Mouse (Mus musculus): ENCODE results near the gene Zbp1. TPM values are rescaled to one million over a fixed set of nuclear protein-coding genes. Genes with fewer than 3 reads are reported as not detected.

The Zbp1 gene
- 0.63 and 1.5 TPM in 2 replicates for polyA plus RNA-seq (2015; fragmentation: Nextera tagmentation; extraction: Ambion mirVana)

GRCm38 (mm10) chr2:173218416-173219141, at the start of gene Zbp1:
Gene Zbp1 (minus strand): TSS chr2:173218923.
- no peaks in the 10 kb centered on the region for H3K4me1 ChIP-seq
- no peak within 1 kb of the TSS for H3K27ac ChIP-seq (replicated peaks)
- no peaks in the 10 kb centered on the region for H3K9me3 ChIP-seq (replicated peaks)
- 57% methylated on average over 11 of the region's 11 CpGs for WGBS
- no peaks in the 10 kb centered on the region for H3K36me3 ChIP-seq
- H3K9ac ChIP-seq: no peak within 1 kb of the TSS
- no peaks in the 10 kb centered on the region for H3K27me3 ChIP-seq
- ATAC-seq (ENCODE audit: insufficient number of reproducible peaks, low FRiP score, low TSS enrichment, low read depth): no peak
- H3K4me3 ChIP-seq (replicated peaks): no peak within 1 kb of the TSS
- no peak within 1 kb of the TSS for H3K4me2 ChIP-seq (replicated peaks)

- no peaks in the 10 kb centered on the region for H3K36me3 ChIP-seq
- no peak overlapping the region for H3K9ac ChIP-seq
- ATAC-seq (ENCODE audit: insufficient number of reproducible peaks, low FRiP score, low TSS enrichment, low read depth): no peak
- 70% methylated on average over 3 of the region's 3 CpGs for WGBS
- H3K4me1 ChIP-seq: peaks cover 91% of the 10 kb centered on the region
- H3K9me3 ChIP-seq (replicated peaks): no peaks in the 10 kb centered on the region
- H3K27me3 ChIP-seq: no peaks in the 10 kb centered on the region
- H3K27ac ChIP-seq (replicated peaks): no peak overlapping the region
- no peak overlapping the region for H3K4me2 ChIP-seq (replicated peaks)
- H3K4me3 ChIP-seq (replicated peaks): no peak overlapping the region
These were observed 48.8 kb upstream of the Zbp1 start for GRCm38 (mm10) chr2:173267562-173267961.

- 66% methylated on average over 25 of the region's 25 CpGs for WGBS
- Histone ChIP-seq H3K27ac (replicated peaks) (0 out of 2 replicates have a peak overlapping the region, but pooled peaks have one; percentile 24), H3K36me3 (no peaks in the 10 kb centered on the region), H3K4me2 (replicated peaks) (no peak overlapping the region), H3K27me3 (no peaks in the 10 kb centered on the region), H3K9ac (no peak overlapping the region), H3K4me3 (replicated peaks) (no peak overlapping the region), H3K9me3 (replicated peaks) (no peaks in the 10 kb centered on the region), H3K4me1 (peaks cover 91% of the 10 kb centered on the region)
- no peak for ATAC-seq (ENCODE audit: insufficient number of reproducible peaks, low FRiP score, low TSS enrichment, low read depth)
These were observed 47.8 kb upstream of the Zbp1 start for GRCm38 (mm10) chr2:173266349-173267112.

DNA sequence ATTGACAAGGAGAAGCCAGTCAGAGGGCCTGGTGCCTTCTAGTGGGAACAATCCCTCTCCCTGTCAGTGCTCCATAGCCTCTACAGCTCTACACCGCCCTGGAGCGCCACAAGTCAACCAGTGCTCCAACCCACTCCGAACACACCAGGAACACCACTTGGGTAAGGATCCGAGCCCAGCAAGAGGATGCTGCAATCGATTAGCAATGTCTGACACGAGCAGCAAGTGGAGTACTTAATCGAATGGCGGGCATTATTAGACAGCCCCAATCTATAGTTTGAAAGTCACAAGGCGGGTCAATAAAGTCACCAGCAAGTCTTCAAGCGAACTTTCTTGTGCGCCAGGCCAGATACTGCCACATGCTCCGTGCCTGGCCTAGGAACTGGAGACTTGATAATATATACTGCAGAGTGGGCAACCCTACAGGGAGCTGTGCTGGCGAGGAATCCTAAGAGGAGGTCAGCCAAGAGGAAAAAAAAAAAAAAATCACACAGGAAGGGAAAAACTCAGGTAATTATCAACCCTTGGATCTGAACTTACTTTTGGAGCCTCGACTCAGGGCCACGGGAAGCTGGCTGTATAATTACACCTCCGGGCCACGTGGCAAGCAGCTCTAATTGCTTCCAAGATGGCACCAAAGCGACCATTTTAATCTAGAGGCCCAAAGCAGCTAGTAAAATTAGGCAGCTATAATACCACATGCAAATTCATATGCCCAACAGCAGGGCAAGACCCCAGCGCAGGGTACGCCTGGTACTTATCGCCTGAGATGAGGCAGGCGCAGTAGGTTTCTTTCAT, 46.9 kb upstream of the Zbp1 start:
- Histone ChIP-seq H3K36me3 (no peaks in the 10 kb centered on the region), H3K9ac (no peak overlapping the region), H3K27me3 (no peaks in the 10 kb centered on the region), H3K27ac (replicated peaks) (no peak overlapping the region), H3K4me3 (replicated peaks) (no peak overlapping the region), H3K4me1 (peaks cover 91% of the 10 kb centered on the region), H3K4me2 (replicated peaks) (no peak overlapping the region), H3K9me3 (replicated peaks) (no peaks in the 10 kb centered on the region)
- ATAC-seq (ENCODE audit: insufficient number of reproducible peaks, low FRiP score, low TSS enrichment, low read depth): no peak
- WGBS: 82% methylated on average over 22 of the region's 22 CpGs

DNA sequence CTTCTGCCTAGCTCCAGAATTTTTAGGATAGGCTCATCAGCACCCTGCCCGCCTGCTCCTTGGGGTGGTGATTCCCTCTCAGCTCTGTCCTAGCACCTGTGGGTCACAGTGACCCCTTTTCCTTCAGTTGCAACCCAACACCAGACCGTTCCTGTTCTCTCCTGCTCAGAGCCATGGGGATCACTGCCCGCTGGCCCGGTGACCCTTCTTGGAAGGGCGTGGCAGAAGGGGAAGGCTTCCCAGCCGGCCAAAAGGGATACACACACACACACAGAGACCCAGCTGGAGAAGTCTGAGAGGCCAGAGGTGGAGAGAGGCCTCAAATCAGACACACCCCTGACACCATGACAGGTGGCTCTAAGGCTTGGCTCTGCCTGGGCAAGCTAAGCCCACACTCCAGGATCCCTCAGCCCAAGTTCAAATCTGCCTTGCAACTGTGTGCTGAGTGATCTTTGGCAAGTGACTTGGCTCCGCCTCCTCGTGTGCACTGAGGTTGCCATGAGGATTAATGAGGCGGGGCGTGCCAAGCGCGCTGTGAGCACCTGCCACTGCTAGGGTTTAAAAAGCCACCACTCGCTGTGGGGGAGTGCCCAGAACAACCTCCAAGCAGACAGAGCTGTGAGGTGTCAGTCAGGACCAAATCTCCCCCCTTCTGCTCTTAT, 45.9 kb upstream of the Zbp1 start:
- WGBS: 33% methylated on average over 13 of the region's 13 CpGs
- Histone ChIP-seq H3K27me3 (no peaks in the 10 kb centered on the region), H3K27ac (replicated peaks) (peak overlapping the region; percentile 30; the same call in 1 of the 2 replicates), H3K4me3 (replicated peaks) (no peak overlapping the region), H3K9ac (no peak overlapping the region), H3K4me1 (peaks cover 89% of the 10 kb centered on the region), H3K36me3 (no peaks in the 10 kb centered on the region), H3K4me2 (replicated peaks) (no peak overlapping the region), H3K9me3 (replicated peaks) (no peaks in the 10 kb centered on the region)
- ATAC-seq (ENCODE audit: insufficient number of reproducible peaks, low FRiP score, low TSS enrichment, low read depth): 0 out of 2 replicates have a peak, but pooled peaks have one; percentile 21

GRCm38 (mm10) chr2:173263636-173264330, 45.1 kb upstream of the Zbp1 start:
- no peaks in the 10 kb centered on the region for H3K27me3 ChIP-seq
- no peaks in the 10 kb centered on the region for H3K36me3 ChIP-seq
- 45% methylated on average over 11 of the region's 11 CpGs for whole genome bisulfite sequencing
- peaks cover 92% of the 10 kb centered on the region for H3K4me1 ChIP-seq
- H3K4me2 ChIP-seq (replicated peaks): no peak overlapping the region
- ATAC-seq (ENCODE audit: insufficient number of reproducible peaks, low FRiP score, low TSS enrichment, low read depth): no peak
- H3K27ac ChIP-seq (replicated peaks): no peak overlapping the region; the same call in 1 of the 2 replicates
- no peak overlapping the region for H3K9ac ChIP-seq
- H3K4me3 ChIP-seq (replicated peaks): no peak overlapping the region
- H3K9me3 ChIP-seq (replicated peaks): no peaks in the 10 kb centered on the region

DNA sequence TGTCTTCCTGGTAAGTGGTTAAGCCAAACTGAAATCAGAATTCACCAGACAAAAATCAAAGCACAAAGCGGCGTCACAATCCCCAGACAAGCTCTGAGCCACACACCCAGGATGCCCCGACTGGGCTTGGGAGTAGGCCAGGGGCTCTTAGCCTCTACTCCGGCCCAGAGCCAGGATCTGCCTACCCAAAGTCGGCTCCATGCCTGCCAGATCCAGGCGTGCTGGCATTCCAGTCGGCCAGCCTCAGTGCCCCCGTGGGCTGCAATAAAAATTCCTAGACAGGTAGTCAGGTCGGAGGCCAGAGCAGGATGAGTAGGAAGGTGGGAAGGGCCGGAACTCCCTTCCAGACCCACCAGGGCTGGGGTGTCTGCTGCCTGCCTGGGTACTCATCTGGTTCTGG, 42.8 kb upstream of the Zbp1 start:
- Histone ChIP-seq H3K36me3 (no peaks in the 10 kb centered on the region), H3K4me1 (peaks cover 93% of the 10 kb centered on the region)

DNA sequence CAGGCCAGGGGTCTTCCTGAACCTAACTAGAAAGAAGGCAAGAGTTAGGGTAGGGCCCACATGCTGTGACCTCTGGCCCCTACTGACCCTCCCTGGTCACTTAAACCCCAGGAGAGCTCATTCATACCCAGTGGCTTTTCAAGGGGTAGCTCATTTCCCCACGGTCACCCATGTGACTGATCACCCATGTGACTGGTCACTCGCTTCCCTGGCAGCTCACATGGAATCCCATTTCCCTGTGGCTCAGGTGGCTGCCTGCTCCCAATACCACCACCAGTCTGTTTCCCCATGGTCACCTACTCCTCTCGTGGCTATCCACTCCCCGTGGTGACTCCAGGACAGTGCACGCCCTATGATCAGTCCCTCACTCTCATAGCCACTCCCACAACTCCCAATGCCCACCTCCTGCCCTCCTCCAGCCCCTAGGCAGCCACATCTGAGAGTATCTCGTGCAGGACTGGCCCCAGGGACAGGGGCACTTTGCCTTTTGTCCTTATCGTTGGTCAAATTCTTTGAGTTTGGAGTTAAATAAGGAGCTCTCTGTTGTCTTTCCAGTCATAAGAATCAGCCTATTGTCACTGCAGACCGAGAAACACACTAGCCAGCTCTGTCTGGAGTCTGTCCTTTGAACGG, 39.9 kb upstream of the Zbp1 start:
- Histone ChIP-seq H3K9ac (no peak overlapping the region), H3K36me3 (no peaks in the 10 kb centered on the region), H3K4me1 (peaks cover 93% of the 10 kb centered on the region), H3K27ac (replicated peaks) (peak overlapping the region; percentile 66; the same call in 1 of the 2 replicates), H3K9me3 (replicated peaks) (no peaks in the 10 kb centered on the region), H3K27me3 (no peaks in the 10 kb centered on the region), H3K4me3 (replicated peaks) (no peak overlapping the region), H3K4me2 (replicated peaks) (no peak overlapping the region)
- no peak for ATAC-seq (ENCODE audit: insufficient number of reproducible peaks, low FRiP score, low TSS enrichment, low read depth)
- 46% methylated on average over 9 of the region's 9 CpGs for WGBS

More for the DNA sequence above, 42.8 kb upstream of the Zbp1 start:
- Histone ChIP-seq H3K27me3 (no peaks in the 10 kb centered on the region), H3K9ac (no peak overlapping the region), H3K4me3 (replicated peaks) (no peak overlapping the region), H3K9me3 (replicated peaks) (no peaks in the 10 kb centered on the region), H3K4me2 (replicated peaks) (no peak overlapping the region), H3K27ac (replicated peaks) (peak overlapping the region; percentile 40; the same call in 1 of the 2 replicates)
- 66% methylated on average over 10 of the region's 10 CpGs for WGBS
- no peak for ATAC-seq (ENCODE audit: insufficient number of reproducible peaks, low FRiP score, low TSS enrichment, low read depth)

DNA sequence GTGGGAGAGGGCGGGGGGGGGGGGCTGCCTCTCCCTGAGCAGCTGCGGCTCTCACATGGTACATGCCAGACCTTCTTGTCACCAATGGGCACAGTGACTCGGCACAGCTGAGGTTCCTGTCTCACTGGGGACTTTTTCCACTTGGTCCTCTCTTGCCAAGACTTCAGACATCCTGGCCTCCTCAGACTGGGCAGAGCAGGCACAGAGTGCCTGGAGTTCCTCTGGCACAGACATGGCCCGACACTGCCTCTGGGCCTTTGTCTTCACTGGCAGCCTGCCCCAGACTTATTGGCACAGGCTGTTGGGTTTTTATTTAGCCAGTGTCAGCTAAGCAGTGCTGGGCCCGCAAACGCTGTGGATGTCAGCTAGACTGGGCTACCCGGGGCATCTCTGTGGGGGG, 38.9 kb upstream of the Zbp1 start:
- WGBS: 26% methylated on average over 7 of the region's 7 CpGs
- H3K9me3 ChIP-seq (replicated peaks): no peaks in the 10 kb centered on the region
- peaks cover 97% of the 10 kb centered on the region for H3K4me1 ChIP-seq
- no peak overlapping the region for H3K9ac ChIP-seq
- no peaks in the 10 kb centered on the region for H3K36me3 ChIP-seq
- no peak overlapping the region for H3K4me2 ChIP-seq (replicated peaks)
- H3K27ac ChIP-seq (replicated peaks): peak overlapping the region; percentile 66
- peak; percentile 36 for ATAC-seq (ENCODE audit: insufficient number of reproducible peaks, low FRiP score, low TSS enrichment, low read depth)
- no peak overlapping the region for H3K4me3 ChIP-seq (replicated peaks)
- no peaks in the 10 kb centered on the region for H3K27me3 ChIP-seq

DNA sequence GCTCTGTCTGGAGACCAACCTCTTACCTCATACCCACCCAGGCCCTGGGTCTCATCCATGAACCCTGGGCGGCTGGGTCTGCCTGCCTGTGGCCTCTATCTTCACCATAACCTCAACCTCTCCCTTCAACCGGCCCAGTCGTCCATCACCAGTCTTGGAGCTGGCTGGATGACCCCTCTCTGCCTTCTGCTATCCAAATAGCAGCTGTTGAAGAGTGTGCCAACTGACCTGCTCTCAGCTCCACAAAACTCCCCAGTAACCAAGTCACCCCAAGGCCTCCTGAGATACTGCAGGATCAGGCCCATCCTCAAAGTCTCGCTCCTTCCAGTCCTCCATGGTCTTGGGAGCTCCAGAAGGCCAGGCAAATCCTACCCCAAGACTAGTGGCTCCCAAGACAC, 37.8 kb upstream of the Zbp1 start:
- Histone ChIP-seq H3K9me3 (replicated peaks) (no peaks in the 10 kb centered on the region), H3K9ac (no peak overlapping the region), H3K4me2 (replicated peaks) (no peak overlapping the region), H3K36me3 (no peaks in the 10 kb centered on the region), H3K4me3 (replicated peaks) (no peak overlapping the region), H3K4me1 (peaks cover 97% of the 10 kb centered on the region), H3K27me3 (no peaks in the 10 kb centered on the region), H3K27ac (replicated peaks) (no peak overlapping the region)
- WGBS: 70% methylated on average over 4 of the region's 4 CpGs
- ATAC-seq (ENCODE audit: insufficient number of reproducible peaks, low FRiP score, low TSS enrichment, low read depth): no peak

All from embryonic facial prominence, embryonic 15.5 days (tissue).